Mouse (Mus musculus) liver, adult (tissue): ENCODE data around the gene Rab27a.

Experiments used
- GATA4 ChIP-seq: IDR thresholded peaks from 2 replicates; pipeline ENCODE4 v1.6.1; 2014; ENCODE audit warnings: mild to moderate bottlenecking, low read length; ENCODE audit not compliant: insufficient replicate concordance

Gene Rab27a

DNA sequence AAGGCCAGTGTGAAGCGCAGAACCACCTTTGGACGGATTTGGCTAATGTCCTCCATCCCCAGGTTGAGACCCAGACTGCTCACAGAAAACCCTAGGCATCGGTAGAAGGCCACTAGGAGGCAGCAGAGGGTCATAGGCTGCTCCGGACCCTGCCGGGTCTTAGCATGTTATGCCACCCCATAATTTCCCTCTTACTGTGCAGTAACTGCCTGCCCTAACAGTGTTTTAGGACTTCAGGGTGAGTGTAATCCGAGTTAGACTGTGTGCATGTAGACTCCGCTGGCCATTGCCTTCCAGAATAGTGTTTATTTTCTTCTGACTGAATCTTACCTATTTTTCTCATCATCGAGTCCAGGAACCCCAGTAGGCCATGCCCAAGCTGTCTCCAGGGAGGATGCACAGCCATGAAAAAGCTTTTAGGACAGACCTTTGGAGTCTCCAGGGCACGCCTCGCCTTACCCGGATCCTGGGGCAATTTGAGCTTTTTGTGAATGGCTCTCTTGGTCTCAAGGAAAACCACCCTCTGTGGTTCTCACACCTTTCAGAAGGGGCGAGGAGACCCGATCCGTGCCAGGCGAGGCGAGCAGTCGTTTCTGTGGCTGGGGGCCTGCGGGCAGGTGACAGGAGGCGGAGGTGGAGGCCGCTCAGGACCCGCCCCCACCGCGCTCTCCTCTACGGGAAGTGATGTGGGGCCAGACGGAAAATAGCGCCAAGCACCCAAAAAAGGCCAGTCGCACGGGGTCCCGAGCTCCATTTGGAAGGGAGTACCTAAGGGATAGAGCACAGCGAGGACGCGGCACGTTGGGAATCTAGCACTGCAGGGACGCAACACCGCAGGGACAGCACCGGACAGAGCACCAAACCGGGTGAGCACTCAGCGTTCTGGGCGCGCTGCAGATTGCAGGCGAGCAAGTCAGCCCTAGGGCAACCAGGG is at the start of gene Rab27a:
TSS of gene Rab27a (plus strand) at position 709 of the 934 bp plus-strand sequence.
- TF ChIP-seq GATA4, result no peak

GRCm38 (mm10) chr9:72996167-72996566 is 48.5 kb upstream of the Rab27a start:
- no peak for TF ChIP-seq GATA4

DNA sequence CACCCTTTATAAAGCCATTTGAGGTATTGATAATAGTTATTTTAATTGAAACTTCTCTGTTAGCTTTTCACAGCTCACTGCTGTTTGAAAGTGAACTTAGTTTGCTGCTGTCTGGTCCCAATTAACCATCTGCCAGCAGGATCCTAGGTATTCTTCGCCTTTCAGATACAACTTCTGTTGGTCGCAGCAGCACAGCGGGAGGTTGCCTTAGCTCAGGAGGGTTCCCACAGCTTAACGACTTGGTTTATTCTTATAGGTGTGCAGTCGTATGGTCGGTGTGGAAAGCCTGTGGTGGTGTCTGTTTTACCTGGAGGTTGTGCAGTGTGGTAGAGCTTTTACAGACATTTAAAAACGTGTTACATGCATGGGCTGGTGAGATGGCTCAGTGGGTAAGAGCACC is 47.8 kb upstream of the Rab27a start:
- TF ChIP-seq GATA4, result no peak

- no peak for TF ChIP-seq GATA4
These were observed 44.2 kb upstream of the Rab27a start for GRCm38 (mm10) chr9:73000487-73000886.

DNA sequence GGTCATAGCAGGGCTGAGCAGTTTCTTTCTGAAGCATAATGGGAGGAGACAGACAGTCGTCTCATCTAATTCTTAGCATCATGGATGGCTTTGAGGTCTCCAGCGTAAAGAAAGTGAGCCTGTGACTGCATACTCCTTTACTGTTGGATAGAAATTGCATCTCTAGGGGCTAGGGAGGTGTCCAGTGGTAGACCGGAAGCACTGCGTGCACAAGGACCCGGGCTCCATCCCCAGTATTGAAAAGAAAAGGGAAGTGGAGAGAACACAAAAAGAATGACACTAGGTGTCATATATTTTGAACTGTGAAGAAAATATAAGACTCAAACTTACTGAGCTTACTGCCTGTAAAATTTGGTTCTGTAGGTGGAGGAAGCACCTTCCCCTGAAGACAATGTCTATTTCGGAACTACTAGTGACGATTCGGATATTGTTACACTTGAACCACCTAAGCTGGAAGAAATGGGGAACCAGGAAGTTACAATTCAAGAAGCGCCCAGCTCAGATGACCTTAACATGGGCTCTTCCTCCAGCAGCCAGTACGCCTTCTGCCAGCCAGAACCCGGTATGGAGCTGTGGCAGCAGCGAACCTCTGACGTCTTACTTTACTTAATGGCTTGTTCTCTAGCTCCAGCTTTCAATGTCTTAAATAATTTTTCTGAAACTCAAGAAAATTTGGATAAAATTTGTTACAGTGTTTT is 43.2 kb upstream of the Rab27a start:
- TF ChIP-seq GATA4, result no peak

- TF ChIP-seq GATA4, result no peak
These were observed 42.5 kb upstream of the Rab27a start for GRCm38 (mm10) chr9:73002177-73002576.

GRCm38 (mm10) chr9:73004076-73004475 is 40.6 kb upstream of the Rab27a start:
- no peak for TF ChIP-seq GATA4

DNA sequence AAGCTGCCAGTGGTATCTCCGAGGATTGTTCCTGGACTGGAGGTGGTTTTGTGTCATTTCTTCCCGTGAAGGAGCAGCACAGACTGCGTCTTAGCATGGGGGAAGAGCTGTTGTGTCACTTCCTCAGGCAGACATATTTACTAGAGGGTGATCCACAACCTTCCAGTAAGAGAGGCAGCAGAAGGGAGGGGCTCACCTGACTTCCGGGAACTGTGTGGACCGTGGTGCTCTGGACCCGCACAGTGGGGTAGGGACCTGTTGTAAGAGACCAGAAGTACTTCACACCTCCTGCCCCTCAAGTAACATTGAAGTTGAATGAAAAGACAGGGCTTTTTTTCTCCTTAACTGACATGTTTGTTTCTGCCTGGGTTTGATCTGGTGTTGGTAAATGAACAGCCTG is 39.5 kb upstream of the Rab27a start:
- TF ChIP-seq GATA4, result no peak

DNA sequence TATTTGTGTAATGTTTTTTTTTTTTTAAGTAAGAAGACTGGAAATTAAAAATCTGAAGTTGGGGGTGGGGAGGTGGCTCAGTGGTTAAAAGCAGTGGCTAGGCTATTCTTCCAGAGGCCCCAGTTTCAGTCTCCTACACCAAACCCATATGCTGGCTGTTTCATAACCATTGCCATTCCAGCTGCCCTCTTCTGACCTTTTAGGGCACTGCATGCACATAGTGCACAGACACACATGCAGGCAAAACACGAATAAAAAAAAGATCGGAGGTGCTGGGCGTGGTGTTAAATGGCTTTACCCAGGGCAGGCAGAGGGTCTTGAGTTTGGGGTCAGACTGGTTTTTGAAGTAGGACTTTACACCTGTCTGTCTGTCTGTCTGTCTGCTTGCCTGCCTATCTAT is 38.5 kb upstream of the Rab27a start:
- no peak for TF ChIP-seq GATA4

- no peak for TF ChIP-seq GATA4
These were observed 36.3 kb upstream of the Rab27a start for GRCm38 (mm10) chr9:73008384-73008783.

DNA sequence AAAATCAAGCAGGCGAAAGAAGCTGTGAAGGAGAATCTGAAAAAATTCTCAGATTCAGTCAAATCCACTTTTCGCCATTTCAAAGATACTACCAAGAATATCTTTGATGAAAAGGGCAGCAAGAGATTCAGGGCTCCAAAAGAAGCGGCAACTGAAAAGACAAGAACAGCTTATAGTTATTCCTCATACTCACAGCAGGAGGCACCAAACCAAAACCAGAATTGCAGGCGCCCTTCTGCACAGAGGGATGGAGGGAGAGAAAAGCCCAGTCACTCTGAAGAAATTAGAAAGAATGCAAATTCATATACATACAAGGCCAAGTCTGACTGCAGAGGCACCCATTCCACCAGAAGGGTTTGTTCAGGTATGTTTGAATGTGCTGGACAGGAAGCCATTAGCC is 32.0 kb upstream of the Rab27a start:
- TF ChIP-seq GATA4, result no peak

DNA sequence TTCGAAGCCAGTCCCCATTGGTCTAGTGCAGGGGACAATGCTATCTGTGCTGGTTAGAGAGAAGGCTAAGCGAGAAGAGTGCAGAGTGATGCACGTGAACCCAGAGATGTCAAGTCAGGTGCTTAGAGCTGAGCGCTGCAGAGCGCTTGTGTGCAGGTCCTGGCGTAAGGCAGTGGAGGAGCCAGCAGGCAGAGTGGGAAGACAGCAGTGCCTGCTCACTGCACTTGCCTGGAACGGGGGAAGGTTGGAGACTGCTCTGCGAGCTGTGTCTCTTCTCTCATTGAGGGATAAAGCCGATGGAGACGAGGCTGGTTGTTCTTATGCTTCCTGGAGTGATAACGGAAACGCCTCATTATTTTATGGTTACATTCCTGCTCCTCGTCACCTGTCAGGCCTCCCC is 29.9 kb upstream of the Rab27a start:
- TF ChIP-seq GATA4, result no peak

DNA sequence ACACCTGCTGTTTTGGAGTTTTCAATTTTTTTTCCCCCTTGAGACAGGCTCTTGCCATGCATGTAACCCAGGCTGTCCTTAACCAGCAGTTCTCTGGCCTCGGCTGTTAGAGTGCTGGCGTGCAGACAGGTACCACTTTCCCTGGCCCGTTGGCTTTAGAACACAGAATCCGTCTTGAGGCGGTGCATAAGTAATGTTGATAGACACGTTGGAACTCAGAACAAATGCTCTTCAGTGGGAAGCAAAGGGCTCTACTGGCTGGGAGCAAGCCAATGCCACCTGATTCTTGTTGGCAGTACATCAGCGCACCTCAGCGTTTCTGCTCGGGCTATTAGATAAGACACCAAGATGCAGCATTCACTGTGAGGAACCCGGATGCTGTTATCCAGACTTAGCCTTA is 24.8 kb upstream of the Rab27a start:
- no peak for TF ChIP-seq GATA4

- no peak for TF ChIP-seq GATA4
These were observed 24.0 kb upstream of the Rab27a start for GRCm38 (mm10) chr9:73020566-73021097.

DNA sequence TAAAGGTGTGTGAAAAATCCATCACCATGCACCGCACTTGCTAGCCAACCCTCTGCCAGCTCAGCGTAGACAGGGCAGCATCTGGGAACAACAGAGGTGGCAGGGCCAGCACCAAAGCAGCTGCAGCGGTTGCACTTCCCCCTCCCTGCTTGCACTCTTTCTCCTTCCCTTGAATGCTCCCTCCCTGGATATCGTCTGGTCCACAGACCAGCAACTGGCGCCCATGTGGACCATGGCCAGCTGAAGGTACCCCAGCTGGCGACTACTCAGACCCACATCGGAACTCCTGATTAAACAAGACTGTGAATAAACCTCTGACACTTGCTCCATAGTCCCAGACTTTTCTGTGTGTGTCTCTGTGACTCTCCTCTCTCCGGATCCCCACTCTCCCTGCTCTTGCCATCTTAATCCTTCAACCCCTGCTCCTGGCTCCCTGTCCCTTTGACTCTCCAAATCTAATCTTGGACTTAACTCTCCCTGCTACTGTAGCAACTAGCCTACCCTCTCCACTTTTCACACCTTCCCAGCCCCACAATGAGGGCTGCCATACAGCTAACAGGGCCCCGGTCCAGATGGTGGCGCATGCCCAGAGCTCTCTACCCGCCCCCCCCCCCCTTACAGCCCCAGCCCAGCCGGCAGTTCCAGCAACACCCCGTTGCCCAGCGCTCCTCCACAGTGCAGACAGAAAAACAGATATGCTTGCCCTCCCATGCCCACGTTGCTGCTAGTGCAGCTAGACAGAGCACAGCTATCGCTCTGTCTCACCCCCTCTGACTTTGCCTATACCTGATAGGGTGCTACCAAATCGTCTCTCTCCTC is 18.6 kb upstream of the Rab27a start:
- TF ChIP-seq GATA4, result no peak
